Mouse (Mus musculus) limb, embryonic 14.5 days (tissue): Measurements from ENCODE around the gene Flt1. TPM values are rescaled to one million over a fixed set of nuclear protein-coding genes. Genes with fewer than 3 reads are reported as not detected.

Experiments used
- ATAC-seq: fragments of 200-750 bp; cut with Nextera tagmentation; 2 replicates; pipeline ENCODE4 v1.8.0; 2017; ENCODE audit warnings: low read depth, moderate number of reproducible peaks, moderate TSS enrichment; ENCODE audit not compliant: low FRiP score
- DNase-seq: peaks from one replicate; pipeline ENCODE4 v3.0.0-alpha.2; 2015; ENCODE audit warnings: low spot score
- H3K27ac ChIP-seq: fragments of 300-500 bp; sonication (generic); replicated peaks from 2 replicates; pipeline ENCODE4 v1.5.1; 2014; ENCODE audit warnings: low read depth, mild to moderate bottlenecking, low read length, moderate library complexity, mixed read lengths
- H3K27me3 ChIP-seq: fragments of 300-500 bp; sonication (generic); 2 replicates; pipeline ENCODE4 v1.6.1; 2014; ENCODE audit warnings: low read length, mixed read lengths; ENCODE audit not compliant: control insufficient read depth, insufficient read depth
- H3K36me3 ChIP-seq: fragments of 300-500 bp; sonication (generic); 2 replicates; pipeline ENCODE4 v1.6.1; 2014; ENCODE audit warnings: mild to moderate bottlenecking, low read length, moderate library complexity, mixed read lengths; ENCODE audit not compliant: control insufficient read depth, insufficient read depth
- H3K4me1 ChIP-seq: fragments of 300-500 bp; sonication (generic); 2 replicates; pipeline ENCODE4 v1.6.1; 2014; ENCODE audit warnings: antibody characterized with exemption, low read length, mixed read lengths; ENCODE audit not compliant: control insufficient read depth, insufficient read depth
- H3K4me2 ChIP-seq: fragments of 300-500 bp; sonication (generic); replicated peaks from 2 replicates; pipeline ENCODE4 v1.6.1; 2014; ENCODE audit warnings: low read depth, mild to moderate bottlenecking, low read length, moderate library complexity; ENCODE audit not compliant: severe bottlenecking
- H3K4me3 ChIP-seq: fragments of 300-500 bp; sonication (generic); replicated peaks from 2 replicates; pipeline ENCODE4 v1.5.1; 2014; ENCODE audit warnings: low read length
- H3K9ac ChIP-seq: fragments of 300-500 bp; sonication (generic); 2 replicates; pipeline ENCODE4 v1.6.1; 2014; ENCODE audit warnings: mild to moderate bottlenecking, low read depth, low read length, moderate library complexity; ENCODE audit not compliant: severe bottlenecking
- H3K9me3 ChIP-seq: fragments of 300-500 bp; sonication (generic); 2 replicates; pipeline ENCODE4 v1.6.1; 2016; ENCODE audit warnings: low read length; ENCODE audit not compliant: control insufficient read depth
- POLR2A ChIP-seq: fragments of 200-500 bp; IDR thresholded peaks from 2 replicates; pipeline ENCODE4 v1.8.0; 2012; ENCODE audit warnings: inconsistent platforms, mild to moderate bottlenecking, moderate library complexity, borderline replicate concordance; ENCODE audit not compliant: insufficient read depth, insufficient read length; ENCODE audit errors: extremely low read depth
- WGBS: fragments of 180-500 bp; shearing (Covaris S2); extraction: QIAGEN DNeasy Blood & Tissue Kit; methylation state at CpG from one replicate; pipeline ENCODE4 v1.1.7; 2014; 5-methylcytosine and 5-hydroxymethylcytosine counted together
- polyA plus RNA-seq, 2 experiments: library from polyadenylated mRNA; depleted of rRNA in 1 of 2; stranded (reverse) in 1 of 2; unstranded in 1 of 2; fragments of >200 nt; fragmentation: Nextera tagmentation in 1 of 2; extraction: Ambion mirVana in 1 of 2; gene quantifications; 2 replicates each; pipeline versions ENCODE4 v1.2.1 to v1.2.3; 2012 to 2014

Gene Flt1
- polyA plus RNA-seq, 2 experiments = 6.3 to 12.3 TPM

DNA sequence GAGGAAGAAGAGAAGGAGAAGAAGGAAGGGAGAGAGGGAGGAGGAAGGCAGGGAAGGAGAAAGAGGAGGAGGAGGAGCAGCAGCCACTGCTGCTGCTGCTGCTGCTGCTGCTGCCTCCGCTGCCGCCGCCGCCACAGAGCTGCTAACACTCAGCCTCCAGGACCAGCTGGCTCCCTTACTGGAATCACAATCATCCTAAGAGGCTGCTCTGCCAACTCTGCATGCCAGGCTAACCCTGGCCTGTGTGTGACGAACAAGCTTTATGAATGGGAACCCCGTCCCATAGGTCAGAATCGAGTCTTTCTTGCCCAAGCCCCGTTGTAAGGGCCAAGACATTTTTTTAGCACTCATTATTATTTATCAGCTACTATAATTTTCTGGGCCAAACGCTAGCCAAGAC is 9.5 kb downstream of the Flt1 start:
- no peak for DNase-seq
- WGBS = 70% methylated on average over 9 of the region's 9 CpGs
- H3K27me3 ChIP-seq = peaks cover 16% of the 10 kb centered on the region; the same call in 1 of the 2 replicates

DNA sequence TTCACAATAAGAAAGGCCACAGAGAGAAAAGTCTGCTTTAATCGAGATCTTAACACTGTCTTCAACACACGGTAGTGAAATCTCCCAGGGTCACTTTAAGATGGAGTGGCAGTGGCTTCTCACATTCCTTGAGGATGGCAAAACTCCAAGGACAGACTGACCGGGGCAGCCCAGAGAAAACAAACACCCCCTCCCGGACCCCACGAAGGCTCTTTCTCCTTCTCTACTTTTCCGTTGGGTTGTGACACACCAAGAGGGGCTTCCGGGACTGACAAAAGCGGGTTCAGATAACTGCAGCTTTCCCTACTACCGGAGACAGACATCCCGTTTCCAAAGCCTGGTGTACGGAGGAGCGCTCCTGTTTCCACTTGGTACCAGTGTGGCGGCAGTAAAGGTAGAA is 10.4 kb downstream of the Flt1 start:
- no peak for DNase-seq
- no peak overlapping the region for H3K4me2 ChIP-seq
- no peaks in the 10 kb centered on the region for H3K36me3 ChIP-seq
- no peak for ATAC-seq
- TF ChIP-seq POLR2A = no peak
- H3K4me3 ChIP-seq = no peak overlapping the region
- no peak overlapping the region for H3K27ac ChIP-seq
- no peaks in the 10 kb centered on the region for H3K4me1 ChIP-seq
- H3K9me3 ChIP-seq = no peaks in the 10 kb centered on the region
- peaks cover 11% of the 10 kb centered on the region; the same call in 1 of the 2 replicates for H3K27me3 ChIP-seq
- H3K9ac ChIP-seq = no peak overlapping the region
- WGBS = 84% methylated on average over 13 of the region's 13 CpGs

More for the DNA sequence above, 9.5 kb downstream of the Flt1 start:
- Histone ChIP-seq H3K36me3 (no peaks in the 10 kb centered on the region), H3K4me1 (no peaks in the 10 kb centered on the region), H3K9ac (no peak overlapping the region), H3K4me3 (no peak overlapping the region), H3K9me3 (no peaks in the 10 kb centered on the region), H3K27ac (no peak overlapping the region), H3K4me2 (no peak overlapping the region)
- ATAC-seq = no peak
- TF ChIP-seq POLR2A = no peak

DNA sequence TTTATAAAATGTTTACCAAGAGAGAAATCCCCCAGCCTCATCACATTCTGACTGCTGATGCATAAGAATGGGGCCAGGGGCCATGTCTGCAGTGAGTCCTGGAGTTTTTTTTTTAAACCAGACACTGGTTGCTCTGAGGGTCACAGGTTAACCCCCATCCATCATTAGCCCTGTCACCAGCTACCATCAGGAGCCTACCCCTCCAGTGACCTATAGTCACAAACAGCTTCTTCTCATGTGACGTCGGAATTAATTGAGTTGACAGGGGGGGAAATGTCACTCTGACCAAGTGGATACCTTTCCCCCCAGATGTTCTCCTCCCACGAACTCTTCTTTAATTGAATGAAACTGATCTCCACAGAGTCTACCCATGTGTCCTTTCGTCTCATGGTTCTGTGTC is 17.3 kb downstream of the Flt1 start:
- Histone ChIP-seq H3K27me3 (no peaks in the 10 kb centered on the region), H3K27ac (no peak overlapping the region), H3K4me3 (no peak overlapping the region), H3K4me1 (no peaks in the 10 kb centered on the region), H3K9me3 (no peaks in the 10 kb centered on the region), H3K4me2 (no peak overlapping the region), H3K36me3 (no peaks in the 10 kb centered on the region), H3K9ac (no peak overlapping the region)
- ATAC-seq = no peak
- 41% methylated on average over 4 of the region's 4 CpGs for WGBS
- TF ChIP-seq POLR2A = no peak
- no peak for DNase-seq

DNA sequence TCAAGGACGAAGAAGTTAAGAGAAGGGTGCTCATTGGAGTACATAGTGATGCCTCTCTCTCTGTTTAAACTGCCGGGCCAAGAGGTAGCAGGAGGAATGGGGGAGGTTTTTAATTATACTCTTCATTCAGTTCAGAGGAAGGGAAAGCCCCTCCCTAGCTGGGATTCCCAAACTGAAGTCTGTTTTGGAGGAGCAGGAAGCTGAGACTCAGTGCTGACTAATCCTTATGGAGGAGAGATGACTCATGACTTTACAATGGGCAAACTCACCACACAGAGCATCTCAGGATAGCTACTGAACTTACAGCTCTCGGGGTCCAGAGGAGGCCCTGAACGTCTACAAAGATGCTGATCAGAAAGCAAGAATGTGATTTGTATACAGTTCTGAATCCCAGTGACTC is 18.3 kb downstream of the Flt1 start:
- no peaks in the 10 kb centered on the region for H3K4me1 ChIP-seq
- DNase-seq = no peak
- H3K27ac ChIP-seq = no peak overlapping the region
- H3K36me3 ChIP-seq = no peaks in the 10 kb centered on the region
- no peak overlapping the region for H3K4me3 ChIP-seq
- 40% methylated on average over 4 of the region's 4 CpGs for WGBS
- TF ChIP-seq POLR2A = no peak
- H3K4me2 ChIP-seq = no peak overlapping the region
- no peaks in the 10 kb centered on the region for H3K27me3 ChIP-seq
- no peak overlapping the region for H3K9ac ChIP-seq
- no peaks in the 10 kb centered on the region for H3K9me3 ChIP-seq
- ATAC-seq = no peak

DNA sequence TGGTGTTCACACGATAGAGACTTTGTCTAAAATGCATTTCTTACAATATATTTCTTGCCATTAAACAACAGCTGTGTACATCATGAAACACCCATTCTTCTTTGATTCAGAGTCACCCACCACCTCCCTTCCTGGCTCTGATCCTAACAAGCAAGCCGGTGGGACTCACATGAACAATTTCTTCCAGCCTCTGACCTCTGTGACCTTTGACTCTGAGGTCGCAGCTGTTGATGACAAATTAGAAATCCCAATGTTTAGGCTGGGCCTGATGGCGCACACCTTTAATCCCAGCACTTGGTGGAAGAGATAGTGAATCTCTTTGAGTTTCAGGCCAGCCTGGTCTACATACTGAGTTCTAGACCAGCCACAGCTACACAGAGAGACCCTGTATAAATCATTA is 20.9 kb downstream of the Flt1 start:
- no peak for TF ChIP-seq POLR2A
- DNase-seq = no peak
- no peak overlapping the region for H3K4me2 ChIP-seq
- H3K9ac ChIP-seq = no peak overlapping the region
- ATAC-seq = no peak
- no peak overlapping the region for H3K4me3 ChIP-seq
- WGBS = 47% methylated on average over 4 of the region's 4 CpGs
- H3K36me3 ChIP-seq = no peaks in the 10 kb centered on the region
- H3K4me1 ChIP-seq = no peaks in the 10 kb centered on the region
- H3K9me3 ChIP-seq = no peaks in the 10 kb centered on the region
- H3K27ac ChIP-seq = no peak overlapping the region
- H3K27me3 ChIP-seq = no peaks in the 10 kb centered on the region

DNA sequence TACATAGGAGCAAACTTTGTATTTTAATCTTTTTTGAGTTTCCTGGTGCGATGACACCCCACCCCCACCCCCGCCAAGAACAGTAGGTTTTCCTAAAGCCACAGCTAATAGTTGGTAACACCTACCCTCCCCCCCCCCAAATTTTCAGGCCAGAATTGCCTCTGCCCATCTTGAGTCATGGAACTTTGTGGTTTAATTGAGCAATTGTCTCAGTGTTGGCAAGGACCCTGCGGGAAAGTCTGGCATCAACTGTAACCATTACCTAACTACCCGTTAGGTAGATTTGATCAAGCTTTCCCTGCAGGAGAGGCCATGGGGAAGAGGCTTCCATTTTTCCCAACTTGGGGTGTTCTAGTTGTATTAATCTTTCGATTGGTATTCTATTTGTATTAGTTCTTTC is 23.4 kb downstream of the Flt1 start:
- no peak for TF ChIP-seq POLR2A
- H3K36me3 ChIP-seq = no peaks in the 10 kb centered on the region
- no peak overlapping the region for H3K4me2 ChIP-seq
- H3K4me3 ChIP-seq = no peak overlapping the region
- no peak for DNase-seq
- 86% methylated on average over 5 of the region's 5 CpGs for WGBS
- no peak for ATAC-seq
- H3K9me3 ChIP-seq = no peaks in the 10 kb centered on the region
- H3K9ac ChIP-seq = no peak overlapping the region
- no peak overlapping the region for H3K27ac ChIP-seq
- H3K4me1 ChIP-seq = no peaks in the 10 kb centered on the region
- no peaks in the 10 kb centered on the region for H3K27me3 ChIP-seq
